12 mouse cellular contexts compared by ENCODE assay signal in the genomic region with DNA sequence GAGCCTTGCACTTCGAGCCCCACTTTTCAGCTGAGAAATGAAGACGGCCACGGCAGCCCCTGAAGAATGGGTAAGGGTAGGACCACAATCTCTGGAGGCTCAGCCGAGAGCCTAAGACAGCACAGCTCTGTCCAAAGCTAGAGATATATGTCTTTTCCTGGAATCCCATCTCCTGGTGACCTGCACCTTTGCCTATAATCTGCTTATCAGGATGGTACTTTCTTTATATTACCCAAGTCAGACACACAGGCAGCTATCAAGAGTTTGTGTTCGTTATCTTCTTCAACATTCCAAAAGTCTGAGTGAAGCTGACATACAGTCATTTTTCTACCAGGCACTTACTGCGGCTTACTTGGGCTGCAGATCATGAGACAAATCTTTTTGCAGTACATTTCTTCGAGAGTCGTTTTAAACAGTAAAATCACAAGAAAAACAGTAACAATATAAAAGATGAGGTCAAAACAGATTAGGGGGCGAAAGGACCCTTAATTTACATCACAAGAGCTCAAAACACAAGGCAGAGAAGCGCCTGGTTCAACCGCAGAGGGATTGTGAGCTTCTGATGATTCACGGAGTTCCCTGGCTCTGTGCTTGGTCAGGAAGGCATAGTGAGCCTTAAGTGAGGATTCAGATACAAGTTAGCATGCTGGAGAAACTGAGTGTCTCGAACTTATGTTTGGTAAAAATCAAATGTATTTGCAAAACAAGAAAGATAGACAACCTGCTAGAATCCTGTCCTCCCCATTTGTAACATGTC. TPM values are rescaled to one million over a fixed set of nuclear protein-coding genes. Genes with fewer than 3 reads are reported as not detected.
DNase-seq lines count a peak whose midpoint lies in the region; ATAC-seq lines count a peak whose summit lies in the region.
"Had no signal": no experiment of that assay in that cellular context is flagged by ENCODE, and none has a peak within 500 bp of the region (broad histone marks: within the 10 kb centered on the region; RNA-seq: fewer than 3 reads in every experiment).

No protein-coding gene starts in this region.

- peak overlapping the region; percentile 95 for H3K27ac ChIP-seq in heart, embryonic 12.5 days (ENCODE audit: poor library complexity, severe bottlenecking)
- H3K27ac ChIP-seq in lung, embryonic 15.5 days = peak overlapping the region; percentile 38
- peak overlapping the region; percentile 34; the same call in 1 of the 2 replicates for H3K27ac ChIP-seq in liver, embryonic 13.5 days

- no peak overlapping the region for H3K9ac ChIP-seq in heart, embryonic 12.5 days
- H3K9ac ChIP-seq in lung, embryonic 15.5 days = no peak overlapping the region
- H3K9ac ChIP-seq in liver, embryonic 13.5 days = 0 out of 2 replicates have a peak overlapping the region, but pooled peaks have one; percentile 22

- H3K4me3 ChIP-seq in heart, embryonic 12.5 days = no peak overlapping the region
- H3K4me3 ChIP-seq in lung, embryonic 15.5 days = no peak overlapping the region
- H3K4me3 ChIP-seq in liver, embryonic 13.5 days (replicated peaks) = no peak overlapping the region
- H3K4me3 ChIP-seq: megakaryocyte, embryonic 14.5 days had no signal

- intact Hi-C loops in heart, postnatal 36 days (cut with DNase I) = no loop called here
- intact Hi-C loops in left cerebral cortex, postnatal 36 days (cut with DNase I) = no loop called here

- no peak overlapping the region for H3K4me2 ChIP-seq in heart, embryonic 12.5 days
- no peak overlapping the region for H3K4me2 ChIP-seq in lung, embryonic 15.5 days
- no peak overlapping the region for H3K4me2 ChIP-seq in liver, embryonic 13.5 days

- H3K4me1 ChIP-seq in heart, embryonic 12.5 days (replicated peaks) = peaks cover 66% of the 10 kb centered on the region
- peaks cover 60% of the 10 kb centered on the region for H3K4me1 ChIP-seq in lung, embryonic 15.5 days
- peaks cover 95% of the 10 kb centered on the region for H3K4me1 ChIP-seq in liver, embryonic 13.5 days (replicated peaks)

- no peaks in the 10 kb centered on the region for H3K9me3 ChIP-seq in heart, embryonic 12.5 days (replicated peaks)
- no peaks in the 10 kb centered on the region for H3K9me3 ChIP-seq in lung, embryonic 15.5 days
- no peaks in the 10 kb centered on the region for H3K9me3 ChIP-seq in liver, embryonic 13.5 days (replicated peaks)
- H3K9me3 ChIP-seq: megakaryocyte, embryonic 14.5 days had no signal

- H3K36me3 ChIP-seq in heart, embryonic 12.5 days = no peaks in the 10 kb centered on the region
- no peaks in the 10 kb centered on the region for H3K36me3 ChIP-seq in lung, embryonic 15.5 days
- no peaks in the 10 kb centered on the region for H3K36me3 ChIP-seq in liver, embryonic 13.5 days

- no peak for DNase-seq in heart, postnatal 36 days
- no peak for DNase-seq in lung, postnatal 25 days (ENCODE audit: low spot score)
- peak; percentile 49 for DNase-seq in ZHBTc4 (ENCODE audit: low read depth, low spot score)
- DNase-seq in liver, embryonic 13.5 days = no peak
- DNase-seq in left cerebral cortex, postnatal 36 days (ENCODE audit: low spot score in 2 of 2) = no peak
- DNase-seq: cerebellum, adult 8-10 months; right cerebral cortex, postnatal 14 days had no signal

- ATAC-seq in heart, embryonic 12.5 days (ENCODE audit: insufficient number of reproducible peaks, low FRiP score) = no peak
- no peak for ATAC-seq in lung, embryonic 15.5 days (ENCODE audit: borderline replicate concordance, extremely low read depth, low FRiP score, low TSS enrichment)
- peak; percentile 19; the same call in 1 of the 2 replicates for ATAC-seq in liver, embryonic 13.5 days (ENCODE audit: low read depth)
- no peak for ATAC-seq in megakaryocyte, adult 5-6 weeks (ENCODE audit: poor library complexity, severe bottlenecking)
- ATAC-seq: CD4-positive, CD25-positive, alpha-beta regulatory T cell, adult 4 months had no signal

- WGBS in heart, embryonic 12.5 days = 30% methylated on average over 13 of the region's 13 CpGs
- WGBS in lung, embryonic 15.5 days = 28% methylated on average over 13 of the region's 13 CpGs
- WGBS in liver, embryonic 13.5 days (ENCODE audit: insufficient replicate concordance) = 39% methylated on average over 13 of the region's 13 CpGs

- H3K27me3 ChIP-seq in heart, embryonic 12.5 days (replicated peaks) = no peaks in the 10 kb centered on the region
- no peaks in the 10 kb centered on the region for H3K27me3 ChIP-seq in lung, embryonic 15.5 days
- H3K27me3 ChIP-seq in liver, embryonic 13.5 days = no peaks in the 10 kb centered on the region
- H3K27me3 ChIP-seq: megakaryocyte, embryonic 14.5 days had no signal

RNA-seq across cellular contexts. Expression of gene Ddc, which starts 16.7 kb away (rescaled TPM):
- 51.8 and 55.2 TPM in 2 replicates for polyA plus RNA-seq in heart, embryonic 12.5 days (2016; fragmentation: Nextera tagmentation; extraction: Ambion mirVana)
- 1 to 10 TPM; 2.1 to 2.4 TPM for total RNA-seq in heart, postnatal 36 days (2021)
- polyA plus RNA-seq in lung, embryonic 15.5 days (2015; fragmentation: Nextera tagmentation; extraction: Ambion mirVana) = 15.4 and 16.4 TPM in 2 replicates
- 9.7 and 11.3 TPM in 2 replicates for polyA plus RNA-seq in liver, embryonic 13.5 days (2015; fragmentation: Nextera tagmentation; extraction: Ambion mirVana)
- 0.23 and 0.38 TPM in 2 replicates for total RNA-seq in megakaryocyte, adult 5-6 weeks (2015)
- total RNA-seq in megakaryocyte, adult 5-6 weeks (2017) = 0.16 TPM in 1 of 2 replicates, not detected in the other
- 1 to 10 TPM; 5.4 TPM for total RNA-seq in left cerebral cortex, postnatal 36 days (2021)

Comparison
In these comparisons a context has a peak if more than half of its experiments do, and no peak if none do; other contexts are left out.
1. H3K27ac ChIP-seq: peak in every context shown above with its lines; median percentile 95 in heart, embryonic 12.5 days; 38 in lung, embryonic 15.5 days; 34 in liver, embryonic 13.5 days.